Mouse (Mus musculus): Measurements from ENCODE around the gene Gm49358. TPM values are rescaled to one million over a fixed set of nuclear protein-coding genes. Genes with fewer than 3 reads are reported as not detected.

The Gm49358 gene
- polyA plus RNA-seq, 1 experiment from 2014 or later: not detected

- Histone ChIP-seq H3K36me3 (no peaks in the 10 kb centered on the region), H3K27me3 (peaks cover 29% of the 10 kb centered on the region), H3K9ac (replicated peaks) (peak overlapping the region; percentile 70), H3K27ac (replicated peaks) (no peak overlapping the region), H3K4me2 (replicated peaks) (peak overlapping the region; percentile 95), H3K4me3 (peak overlapping the region; percentile 61), H3K9me3 (no peaks in the 10 kb centered on the region), H3K4me1 (peaks cover 24% of the 10 kb centered on the region)
- ATAC-seq (ENCODE audit: low FRiP score, low read depth): peak; percentile 17
- under 1% methylated on average over 49 of the region's 58 CpGs for WGBS
Measured at GRCm38 (mm10) chr10:86779117-86779755, 15.5 kb downstream of the Gm49358 start.

DNA sequence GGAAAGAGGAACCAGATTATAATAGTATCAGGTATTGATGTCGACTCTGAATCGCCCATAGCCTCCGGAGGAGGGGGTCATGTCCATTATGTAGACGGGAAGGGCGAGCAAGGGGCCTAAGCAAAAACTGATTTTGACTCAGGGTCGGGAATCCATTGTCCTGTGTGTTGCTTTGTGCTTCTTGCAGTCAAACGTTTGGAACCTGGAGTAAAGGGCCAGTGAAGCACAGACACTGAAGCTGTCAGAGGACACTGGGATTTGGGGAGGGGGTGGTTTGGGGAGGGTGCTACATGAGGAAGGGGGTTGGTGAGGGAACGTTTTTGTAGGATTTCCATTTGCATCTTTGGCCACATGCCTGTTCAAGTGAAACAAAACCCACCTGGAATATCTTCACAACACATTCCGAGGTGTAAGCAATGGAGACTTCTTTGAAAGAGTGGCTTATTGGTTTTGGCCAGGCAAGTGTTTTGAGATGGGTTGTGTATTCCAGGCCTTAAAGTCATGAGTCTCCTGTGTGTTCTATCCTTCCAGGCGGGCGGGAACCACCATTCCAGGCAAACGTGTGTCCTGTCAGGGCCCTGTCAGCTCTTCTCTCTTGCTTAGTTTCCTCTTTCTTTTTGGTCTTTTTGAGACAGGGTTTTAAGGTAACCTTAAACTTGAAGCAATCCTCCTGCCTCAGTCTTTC is 16.2 kb downstream of the Gm49358 start:
- H3K4me1 ChIP-seq: peaks cover 24% of the 10 kb centered on the region
- H3K4me3 ChIP-seq: peak overlapping the region; percentile 61
- no peaks in the 10 kb centered on the region for H3K36me3 ChIP-seq
- ATAC-seq (ENCODE audit: low FRiP score, low read depth): no peak
- peaks cover 29% of the 10 kb centered on the region for H3K27me3 ChIP-seq
- 19% methylated on average over 12 of the region's 12 CpGs for WGBS
- peak overlapping the region; percentile 95 for H3K4me2 ChIP-seq (replicated peaks)
- no peaks in the 10 kb centered on the region for H3K9me3 ChIP-seq
- H3K9ac ChIP-seq (replicated peaks): peak overlapping the region; percentile 70; the same call in 1 of the 2 replicates
- no peak overlapping the region for H3K27ac ChIP-seq (replicated peaks)

- no peak overlapping the region for H3K4me3 ChIP-seq
- H3K4me2 ChIP-seq (replicated peaks): no peak overlapping the region
- 22% methylated on average over 5 of the region's 5 CpGs for WGBS
- H3K27ac ChIP-seq (replicated peaks): no peak overlapping the region
- H3K27me3 ChIP-seq: peaks cover 29% of the 10 kb centered on the region
- no peaks in the 10 kb centered on the region for H3K9me3 ChIP-seq
- H3K36me3 ChIP-seq: no peaks in the 10 kb centered on the region
- H3K9ac ChIP-seq (replicated peaks): 0 out of 2 replicates have a peak overlapping the region, but pooled peaks have one; percentile 7
- H3K4me1 ChIP-seq: peaks cover 24% of the 10 kb centered on the region
- no peak for ATAC-seq (ENCODE audit: low FRiP score, low read depth)
Measured at GRCm38 (mm10) chr10:86781641-86782040, 17.9 kb downstream of the Gm49358 start.

- no peak overlapping the region for H3K27ac ChIP-seq (replicated peaks)
- no peaks in the 10 kb centered on the region for H3K36me3 ChIP-seq
- no peak overlapping the region for H3K9ac ChIP-seq (replicated peaks)
- no peak for ATAC-seq (ENCODE audit: low FRiP score, low read depth)
- peaks cover 23% of the 10 kb centered on the region for H3K4me1 ChIP-seq
- H3K9me3 ChIP-seq: no peaks in the 10 kb centered on the region
- WGBS: 33% methylated on average over 5 of the region's 5 CpGs
- H3K4me2 ChIP-seq (replicated peaks): no peak overlapping the region
- no peak overlapping the region for H3K4me3 ChIP-seq
- peaks cover 26% of the 10 kb centered on the region for H3K27me3 ChIP-seq
Measured at GRCm38 (mm10) chr10:86782656-86783055, 18.9 kb downstream of the Gm49358 start.

DNA sequence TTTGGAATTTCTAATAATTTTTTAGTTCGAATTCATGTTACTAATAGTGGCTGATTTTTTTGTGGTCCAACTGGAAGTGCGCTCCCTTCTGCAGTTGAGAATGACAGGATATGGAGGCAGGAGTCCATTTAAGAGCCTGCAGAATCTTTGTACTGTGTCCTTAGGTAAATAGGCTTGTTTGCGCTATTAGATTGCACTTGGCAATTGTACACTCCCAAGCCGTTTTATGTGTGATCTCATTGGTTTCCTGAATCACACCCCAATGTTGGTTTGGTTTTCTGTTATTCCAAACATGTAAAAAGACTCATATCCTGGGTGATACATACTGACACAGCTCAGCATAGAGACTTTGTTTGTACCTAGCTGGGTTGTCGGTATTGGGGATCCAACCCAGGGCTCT is 19.8 kb downstream of the Gm49358 start:
- H3K9me3 ChIP-seq: no peaks in the 10 kb centered on the region
- WGBS: 89% methylated on average over 5 of the region's 5 CpGs
- peaks cover 22% of the 10 kb centered on the region for H3K27me3 ChIP-seq
- H3K4me1 ChIP-seq: peaks cover 19% of the 10 kb centered on the region
- H3K27ac ChIP-seq (replicated peaks): no peak overlapping the region
- no peaks in the 10 kb centered on the region for H3K36me3 ChIP-seq
- no peak for ATAC-seq (ENCODE audit: low FRiP score, low read depth)
- no peak overlapping the region for H3K9ac ChIP-seq (replicated peaks)
- no peak overlapping the region for H3K4me3 ChIP-seq
- no peak overlapping the region for H3K4me2 ChIP-seq (replicated peaks)

DNA sequence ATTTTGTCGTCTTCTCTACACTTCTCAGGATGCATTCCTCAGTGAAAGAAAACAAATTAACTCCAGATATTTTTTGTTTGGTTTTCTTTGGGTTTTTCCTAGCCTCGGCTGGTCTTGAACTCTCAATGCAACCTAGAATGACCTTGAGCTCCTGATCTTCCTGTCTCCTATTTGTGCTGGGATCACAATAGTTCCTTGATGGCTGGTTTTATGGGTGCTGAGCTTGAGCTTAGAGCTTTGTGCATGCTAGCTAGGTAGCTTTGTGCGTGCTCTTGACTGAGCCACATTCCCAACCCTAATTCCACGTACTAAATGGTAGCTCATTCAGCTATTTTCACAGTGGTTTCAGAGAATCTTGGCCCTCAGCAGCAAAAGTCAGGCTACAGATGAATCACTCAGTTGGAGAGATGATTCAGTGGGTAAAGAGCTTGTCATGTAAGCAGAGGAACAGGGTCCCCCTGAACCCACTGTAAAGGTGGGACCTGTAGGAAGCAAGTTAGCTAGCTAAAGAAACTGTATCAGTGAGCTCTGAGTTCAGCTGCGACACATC is 20.4 kb downstream of the Gm49358 start:
- Histone ChIP-seq H3K27ac (replicated peaks) (no peak overlapping the region), H3K4me3 (no peak overlapping the region), H3K9me3 (no peaks in the 10 kb centered on the region), H3K9ac (replicated peaks) (no peak overlapping the region), H3K4me1 (peaks cover 19% of the 10 kb centered on the region), H3K27me3 (peaks cover 19% of the 10 kb centered on the region), H3K4me2 (replicated peaks) (no peak overlapping the region), H3K36me3 (no peaks in the 10 kb centered on the region)
- WGBS: 84% methylated on average over 5 of the region's 5 CpGs
- ATAC-seq (ENCODE audit: low FRiP score, low read depth): no peak

GRCm38 (mm10) chr10:86785396-86785795 is 21.6 kb downstream of the Gm49358 start:
- Histone ChIP-seq H3K27me3 (peaks cover 8% of the 10 kb centered on the region), H3K4me2 (replicated peaks) (no peak overlapping the region), H3K27ac (replicated peaks) (no peak overlapping the region), H3K4me3 (no peak overlapping the region), H3K4me1 (peaks cover 12% of the 10 kb centered on the region; the same call in 1 of the 2 replicates), H3K36me3 (no peaks in the 10 kb centered on the region), H3K9me3 (no peaks in the 10 kb centered on the region), H3K9ac (replicated peaks) (no peak overlapping the region)
- ATAC-seq (ENCODE audit: low FRiP score, low read depth): no peak
- WGBS: 77% methylated on average over 2 of the region's 2 CpGs

DNA sequence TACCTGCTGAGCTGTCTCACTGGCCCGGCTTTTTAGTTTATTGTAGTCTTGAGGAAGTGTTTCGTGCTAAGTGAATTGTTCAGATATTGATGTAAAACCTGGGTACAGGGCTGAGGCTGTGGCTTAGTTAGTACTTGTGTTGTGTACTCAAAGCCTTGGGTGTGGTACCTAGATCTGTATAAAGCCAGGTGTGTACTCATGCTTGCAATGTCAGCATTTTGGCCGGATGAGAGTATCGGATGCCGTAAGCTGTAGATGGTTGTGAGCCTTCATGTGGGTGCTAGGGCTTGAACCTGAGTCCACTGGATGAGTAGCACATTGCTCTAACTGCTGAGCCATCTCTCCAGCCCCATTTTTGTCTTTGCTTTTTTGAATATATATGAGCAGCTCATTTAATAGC is 22.3 kb downstream of the Gm49358 start:
- Histone ChIP-seq H3K27ac (replicated peaks) (no peak overlapping the region), H3K4me1 (peaks cover 12% of the 10 kb centered on the region; the same call in 1 of the 2 replicates), H3K9me3 (no peaks in the 10 kb centered on the region), H3K4me3 (no peak overlapping the region), H3K36me3 (no peaks in the 10 kb centered on the region), H3K9ac (replicated peaks) (no peak overlapping the region), H3K4me2 (replicated peaks) (no peak overlapping the region), H3K27me3 (peaks cover 1% of the 10 kb centered on the region)
- no peak for ATAC-seq (ENCODE audit: low FRiP score, low read depth)
- WGBS: 95% methylated on average over 5 of the region's 5 CpGs

DNA sequence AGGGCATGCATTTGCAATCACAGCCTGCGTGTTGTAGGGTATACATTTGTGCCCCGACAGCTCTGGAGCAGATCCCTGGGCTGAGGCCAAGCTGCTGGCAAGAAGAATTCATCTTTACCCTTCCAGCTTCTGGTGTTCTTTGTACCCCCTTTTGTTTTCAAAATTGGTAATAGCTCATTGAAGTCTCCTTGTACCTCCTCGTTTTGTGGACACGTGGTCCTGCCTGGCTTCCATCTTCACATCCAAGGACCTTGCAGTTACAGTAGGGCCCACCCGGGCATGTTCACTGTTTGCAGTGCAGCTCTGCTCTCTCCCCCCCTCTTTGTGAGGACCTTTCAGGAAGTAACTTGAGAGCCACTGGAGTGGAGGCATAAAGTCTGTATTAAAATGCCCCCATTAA is 24.4 kb downstream of the Gm49358 start:
- Histone ChIP-seq H3K9me3 (no peaks in the 10 kb centered on the region), H3K27ac (replicated peaks) (no peak overlapping the region), H3K4me2 (replicated peaks) (no peak overlapping the region), H3K4me3 (no peak overlapping the region), H3K4me1 (peaks cover 2% of the 10 kb centered on the region; the same call in 1 of the 2 replicates), H3K27me3 (no peaks in the 10 kb centered on the region), H3K36me3 (no peaks in the 10 kb centered on the region), H3K9ac (replicated peaks) (no peak overlapping the region)
- ATAC-seq (ENCODE audit: low FRiP score, low read depth): no peak
- WGBS: 63% methylated on average over 5 of the region's 5 CpGs

DNA sequence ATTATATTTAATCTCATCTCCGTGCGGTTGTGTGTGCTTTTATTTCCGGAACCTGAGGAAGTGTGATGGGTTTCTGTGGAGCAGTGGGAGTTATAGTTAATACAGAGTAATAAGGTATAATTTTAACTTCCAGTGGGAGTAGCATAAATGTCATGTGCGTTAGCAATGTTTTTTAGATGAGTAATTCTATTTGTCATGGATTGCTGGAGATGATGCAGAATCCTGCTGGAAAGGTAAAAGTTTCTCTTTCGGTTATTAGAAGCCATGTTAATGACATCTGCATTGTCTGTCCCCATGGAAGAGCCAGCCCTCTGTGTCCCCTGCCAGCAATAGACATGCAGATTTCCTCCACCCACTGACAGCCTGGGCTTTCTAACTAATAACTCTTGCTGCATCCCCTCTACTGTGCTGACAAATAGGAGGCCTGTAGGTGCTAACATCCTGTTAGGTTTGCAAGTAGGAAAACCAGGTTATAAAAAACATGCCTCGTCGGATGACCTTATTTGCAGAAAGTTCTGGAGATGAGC is 25.4 kb downstream of the Gm49358 start:
- H3K9ac ChIP-seq (replicated peaks): no peak overlapping the region
- no peaks in the 10 kb centered on the region for H3K36me3 ChIP-seq
- peaks cover 5% of the 10 kb centered on the region; the same call in 1 of the 2 replicates for H3K4me1 ChIP-seq
- ATAC-seq (ENCODE audit: low FRiP score, low read depth): no peak
- H3K4me2 ChIP-seq (replicated peaks): no peak overlapping the region
- no peaks in the 10 kb centered on the region for H3K9me3 ChIP-seq
- H3K4me3 ChIP-seq: no peak overlapping the region
- H3K27me3 ChIP-seq: no peaks in the 10 kb centered on the region
- H3K27ac ChIP-seq (replicated peaks): no peak overlapping the region
- 83% methylated on average over 7 of the region's 7 CpGs for WGBS

- 82% methylated on average over 7 of the region's 7 CpGs for WGBS
- no peak for ATAC-seq (ENCODE audit: low FRiP score, low read depth)
- H3K36me3 ChIP-seq: no peaks in the 10 kb centered on the region
- no peak overlapping the region for H3K9ac ChIP-seq (replicated peaks)
- no peak overlapping the region for H3K27ac ChIP-seq (replicated peaks)
- peaks cover 5% of the 10 kb centered on the region; the same call in 1 of the 2 replicates for H3K4me1 ChIP-seq
- no peaks in the 10 kb centered on the region for H3K9me3 ChIP-seq
- H3K4me3 ChIP-seq: no peak overlapping the region
- no peak overlapping the region for H3K4me2 ChIP-seq (replicated peaks)
- no peaks in the 10 kb centered on the region for H3K27me3 ChIP-seq
Measured at GRCm38 (mm10) chr10:86791507-86792184, 27.9 kb downstream of the Gm49358 start.
